Mouse (Mus musculus) lung, postnatal 0 days (tissue): ENCODE data around the gene Ralgapa2.

Experiments used
- CTCF ChIP-seq: IDR thresholded peaks from 2 replicates; pipeline ENCODE4 v1.5.1; 2016; ENCODE audit warnings: antibody characterized with exemption, mild to moderate bottlenecking
- EP300 ChIP-seq: IDR thresholded peaks from 2 replicates; pipeline ENCODE4 v1.6.1; 2016; ENCODE audit warnings: antibody characterized with exemption, mild to moderate bottlenecking, control low read depth

- TF ChIP-seq CTCF (no peak), EP300 (no peak)
Observed at GRCm38 (mm10) chr2:146225818-146226217, 286.3 kb downstream of the Ralgapa2 start.
